Mouse (Mus musculus) embryonic stem cell, embryonic (primary cell): ENCODE results near the gene Tle3.

ENCODE experiments used
- CTCF ChIA-PET, 4 experiments: fragments of 300-600 bp in 2 of 4; fragments of 350-600 bp in 2 of 4; sonication (Branson Sonifier 250); formaldehyde crosslinking; loops; one replicate each; lab custom pipeline; 2022; ENCODE audit warnings: inconsistent platforms in 2 of 4; lab: Charles Lee
- POLR2A ChIA-PET, 4 experiments: fragments of 300-600 bp in 2 of 4; fragments of 350-600 bp in 2 of 4; sonication (Branson Sonifier 250); formaldehyde crosslinking; loops; one replicate each; lab custom pipeline; 2022; ENCODE audit warnings: antibody characterized with exemption in 4 of 4, inconsistent platforms in 1 of 4; lab: Charles Lee

Tle3 gene

DNA sequence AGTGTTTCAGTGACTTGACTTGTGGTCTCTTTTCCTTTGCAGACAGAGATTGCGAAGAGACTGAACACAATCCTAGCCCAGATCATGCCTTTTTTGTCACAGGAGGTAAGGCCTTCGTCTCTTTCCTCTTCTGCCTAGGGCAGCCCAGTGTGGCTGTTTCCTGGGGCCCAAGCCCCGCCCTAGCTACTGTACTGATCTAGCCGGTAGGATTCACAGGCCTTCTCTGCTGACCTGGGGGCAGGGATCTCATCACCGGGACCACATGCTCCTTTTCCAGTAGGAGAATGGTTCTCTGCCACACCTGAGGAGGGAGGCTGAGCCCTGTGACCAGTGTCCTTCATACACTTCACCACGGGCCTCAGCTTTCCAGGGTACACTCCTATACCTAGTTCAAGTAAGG lies 21.0 kb downstream of the Tle3 start:
- ChIA-PET CTCF (interaction anchor here in 1 of 4 experiments (0.6 kb wide), 1 partner anchor 22 kb away, joined by 3 read pairs; no protein-coding TSS in a partner anchor), POLR2A (interaction anchor here in 2 of 4 experiments (1.1 to 12.7 kb wide), 9 partner anchors 10 to 87 kb away, joined by 4 to 217 read pairs (median 14); partner anchors contain the start of gene Tle3 (in 1 of the 2))

DNA sequence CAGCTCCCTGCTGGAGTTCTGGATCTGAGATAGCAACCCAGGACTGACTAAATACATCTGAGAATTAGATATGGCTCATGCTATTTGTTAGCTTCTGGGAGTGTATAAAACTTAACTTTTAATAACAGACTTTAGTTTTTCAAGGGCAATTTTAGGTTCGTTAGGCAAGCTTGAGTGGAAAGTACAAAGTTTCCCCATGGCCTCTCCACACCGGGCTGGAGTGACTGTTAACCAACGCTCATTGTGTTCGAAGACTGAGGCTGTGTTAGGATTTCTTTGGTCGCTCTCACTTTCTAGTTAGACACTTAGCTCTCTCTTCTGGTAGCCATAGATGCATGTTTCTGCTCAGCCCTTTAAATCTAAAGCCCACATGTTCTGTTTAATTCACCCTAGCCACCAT lies 21.7 kb downstream of the Tle3 start:
- ChIA-PET POLR2A (interaction anchor here in 2 of 4 experiments (1.1 to 12.7 kb wide), 9 partner anchors 10 to 87 kb away, joined by 4 to 217 read pairs (median 14); partner anchors contain the start of gene Tle3 (in 1 of the 2)), CTCF (interaction anchor here in 1 of 4 experiments (0.6 kb wide), 2 partner anchors 23 to 55 kb away, joined by 3 read pairs; no protein-coding TSS in a partner anchor)

DNA sequence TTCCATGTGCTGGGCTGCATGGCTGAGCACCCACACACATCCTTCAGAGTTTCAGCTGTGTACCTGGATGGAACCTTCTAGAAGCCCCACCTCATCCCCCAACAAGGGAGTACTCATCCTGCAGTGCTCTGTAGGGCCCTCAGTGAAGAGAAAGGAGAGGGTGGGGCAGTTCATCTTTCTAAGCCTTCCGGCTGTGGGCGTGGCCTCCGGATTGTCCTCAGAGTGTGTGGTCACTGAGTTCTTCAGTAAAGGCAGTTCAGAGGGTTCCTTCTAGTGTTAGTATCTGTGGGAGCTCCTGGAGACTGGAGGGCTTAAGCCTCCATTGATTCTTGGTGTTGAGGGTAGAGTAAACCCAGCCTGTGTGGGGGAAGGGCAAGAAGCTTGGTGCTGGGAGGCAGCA lies 22.9 kb downstream of the Tle3 start:
- ChIA-PET POLR2A (interaction anchor here in 3 of 4 experiments (0.6 to 12.7 kb wide), 17 partner anchors 8 to 59 kb away, joined by 3 to 217 read pairs (median 4); partner anchors contain the start of gene Tle3 (in 1 of the 3)), CTCF (no interaction called here)

DNA sequence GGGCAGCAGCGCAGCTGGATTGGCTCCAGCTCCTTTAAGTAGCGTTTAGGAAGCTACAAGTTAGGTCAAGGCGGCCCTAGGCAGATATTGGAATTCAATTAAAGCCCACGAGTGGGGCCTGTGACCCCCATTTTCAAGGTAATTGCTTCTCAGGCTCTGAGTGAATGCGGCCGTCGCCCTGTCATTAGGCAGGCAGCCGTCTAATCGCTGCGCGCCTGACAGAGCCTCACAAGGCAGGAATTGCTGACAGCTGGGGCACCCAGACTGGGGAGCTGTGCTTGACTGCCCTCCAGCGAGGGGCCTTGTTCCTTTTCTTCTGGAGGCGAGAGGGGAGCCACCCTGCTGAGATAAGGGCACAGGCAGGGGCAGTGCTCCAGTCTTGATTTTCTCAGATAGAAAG lies 24.3 kb downstream of the Tle3 start:
- POLR2A ChIA-PET: interaction anchor here in 3 of 4 experiments (0.8 to 12.7 kb wide), 10 partner anchors 9 to 74 kb away, joined by 3 to 217 read pairs (median 4); partner anchors contain the start of gene Tle3 (in 1 of the 3)
- CTCF ChIA-PET: no interaction called here

DNA sequence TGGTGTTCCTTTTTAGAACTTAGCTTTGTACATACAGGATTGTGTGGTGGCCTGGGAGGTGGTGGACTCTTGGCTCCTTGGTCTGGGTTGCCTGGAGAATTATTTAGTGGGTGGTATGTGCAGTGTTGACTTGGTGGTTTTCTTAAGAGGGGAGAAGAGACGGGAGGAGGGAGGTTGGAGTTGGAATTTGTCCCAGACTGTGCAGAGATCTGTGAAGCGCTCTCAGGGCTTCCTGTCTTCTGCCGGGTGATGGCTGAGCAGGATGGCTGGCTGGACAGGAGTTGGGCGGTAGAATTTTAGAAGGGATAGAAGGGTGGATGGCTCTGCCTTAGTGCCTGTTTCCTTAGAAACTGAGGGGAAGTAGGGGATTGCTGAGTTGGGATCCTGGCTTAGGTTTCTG lies 25.0 kb downstream of the Tle3 start:
- CTCF ChIA-PET: no interaction called here
- POLR2A ChIA-PET: interaction anchor here in 2 of 4 experiments (0.7 to 12.7 kb wide), 8 partner anchors 10 to 346 kb away, joined by 3 to 217 read pairs (median 8); partner anchors contain the start of gene Tle3 (in 1 of the 2)

DNA sequence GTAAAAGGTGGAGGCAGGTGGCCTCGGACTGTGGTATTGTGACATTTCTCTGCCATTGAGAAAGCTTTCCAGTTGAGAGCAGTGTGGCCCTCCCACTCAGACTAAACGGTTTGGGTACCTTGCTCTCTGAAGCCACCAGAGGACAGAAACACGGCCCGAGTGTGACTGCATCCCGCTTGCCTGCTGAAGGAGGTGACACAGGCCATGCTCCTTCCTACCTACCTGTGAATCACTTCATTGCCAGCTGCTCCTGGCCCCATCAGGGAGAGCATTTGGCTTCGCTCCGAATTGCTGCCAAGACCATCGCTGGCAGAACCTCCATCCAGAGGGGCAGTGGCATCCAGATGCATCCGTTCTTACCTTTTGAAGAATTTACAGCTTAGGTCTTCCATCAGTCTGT lies 26.0 kb downstream of the Tle3 start:
- ChIA-PET CTCF (no interaction called here), POLR2A (interaction anchor here in 3 of 4 experiments (0.6 to 5.2 kb wide), 8 partner anchors 10 to 145 kb away, joined by 4 to 45 read pairs (median 11); no protein-coding TSS in a partner anchor)

DNA sequence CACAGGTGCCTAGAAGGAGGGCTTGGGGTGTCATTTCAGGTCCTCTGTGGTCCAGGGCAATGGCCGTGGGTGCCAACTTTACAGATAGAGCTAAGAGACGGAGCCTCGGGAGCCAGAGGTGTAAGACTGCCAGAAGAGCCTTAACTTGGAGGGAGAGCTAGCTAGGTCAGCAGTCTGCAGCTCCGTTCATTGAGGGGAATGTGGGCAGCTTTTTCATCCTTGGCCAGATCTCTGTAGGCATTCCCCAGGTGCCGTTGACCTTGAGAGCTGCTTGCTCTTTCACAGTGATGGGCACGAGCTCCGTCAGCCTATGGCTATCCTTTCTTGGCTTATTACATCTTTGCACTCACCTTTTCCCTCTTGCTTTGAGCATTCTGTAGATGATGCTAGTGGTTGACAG lies 28.0 kb downstream of the Tle3 start:
- CTCF ChIA-PET: interaction anchor here in 2 of 4 experiments (0.5 to 0.6 kb wide), 2 partner anchors 26 to 30 kb away, joined by 3 to 7 read pairs; no protein-coding TSS in a partner anchor
- POLR2A ChIA-PET: interaction anchor here (0.5 to 5.2 kb wide), 17 partner anchors 8 to 97 kb away, joined by 3 to 45 read pairs (median 5); no protein-coding TSS in a partner anchor

DNA sequence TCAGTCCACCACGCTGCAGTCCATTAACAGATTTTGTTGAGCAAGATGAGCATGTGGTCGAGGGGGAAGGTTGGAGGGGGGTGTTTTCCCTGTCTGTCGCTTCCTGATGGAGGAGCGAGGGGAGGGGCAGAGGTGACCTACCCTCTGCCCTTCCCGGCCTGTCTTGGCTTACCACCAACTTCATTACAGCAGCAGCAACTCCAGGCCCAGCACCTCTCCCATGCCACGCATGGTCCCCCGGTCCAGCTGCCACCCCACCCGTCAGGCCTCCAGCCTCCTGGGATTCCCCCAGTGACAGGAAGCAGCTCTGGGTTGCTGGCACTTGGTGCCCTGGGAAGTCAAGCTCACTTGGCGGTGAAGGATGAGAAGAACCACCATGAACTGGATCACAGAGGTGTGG lies 29.5 kb downstream of the Tle3 start:
- CTCF ChIA-PET: interaction anchor here in 1 of 4 experiments (0.6 kb wide), 1 partner anchor 1126 kb away, joined by 3 read pairs; no protein-coding TSS in a partner anchor
- POLR2A ChIA-PET: interaction anchor here (0.6 to 5.2 kb wide), 22 partner anchors 8 to 513 kb away, joined by 3 to 45 read pairs (median 4); partner anchors contain the start of gene Rplp1 (in 1 of the 4)

DNA sequence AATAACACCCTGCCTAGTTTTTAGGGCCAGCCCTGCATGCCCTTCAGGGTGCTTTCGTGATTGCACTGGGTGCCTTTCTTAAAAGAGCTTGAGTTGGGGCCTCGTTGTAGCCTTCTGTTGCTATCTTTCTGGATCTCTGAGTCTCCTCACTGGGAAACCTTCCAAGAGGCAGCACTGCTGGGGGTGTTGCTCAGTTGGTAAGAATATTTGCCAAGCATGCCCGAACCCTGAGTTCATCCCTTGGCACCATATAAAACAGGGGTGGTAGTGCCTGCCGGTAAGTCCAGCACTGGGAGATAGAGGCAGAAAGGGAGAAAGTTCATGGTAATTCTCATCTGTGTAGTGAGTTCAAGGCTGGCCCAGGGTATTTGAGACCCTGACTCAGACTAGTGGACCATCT lies 30.1 kb downstream of the Tle3 start:
- CTCF ChIA-PET: interaction anchor here in 2 of 4 experiments (0.7 kb wide), 3 partner anchors 353 to 1788 kb away, joined by 3 to 13 read pairs (median 5); no protein-coding TSS in a partner anchor
- POLR2A ChIA-PET: interaction anchor here in 3 of 4 experiments (0.7 to 5.2 kb wide), 14 partner anchors 7 to 1121 kb away, joined by 3 to 45 read pairs (median 6); partner anchors contain the start of gene Glce (in 1 of the 3)

DNA sequence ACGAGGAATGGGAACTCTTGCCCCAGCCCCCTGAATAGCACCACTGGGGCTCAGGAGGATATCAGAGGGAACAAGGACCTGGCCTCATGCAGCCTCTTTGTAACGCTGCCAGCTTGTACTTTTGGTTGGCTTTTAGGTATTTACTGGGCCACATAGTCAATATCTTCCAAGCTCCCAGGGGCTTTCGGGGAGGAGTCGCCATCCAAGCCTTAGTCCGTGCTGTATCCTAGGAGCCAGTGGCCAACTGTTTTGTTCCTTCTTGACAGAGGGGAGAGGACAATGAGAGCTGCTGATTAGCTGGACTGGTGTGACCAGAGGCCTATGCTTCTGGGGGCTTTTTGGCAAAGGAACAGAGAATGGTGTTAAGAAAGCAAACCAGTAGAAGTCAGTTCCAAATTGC lies 30.6 kb downstream of the Tle3 start:
- POLR2A ChIA-PET: interaction anchor here in 3 of 4 experiments (0.7 to 5.2 kb wide), 12 partner anchors 9 to 1122 kb away, joined by 3 to 45 read pairs (median 5); partner anchors contain the start of gene Glce (in 1 of the 3)
- CTCF ChIA-PET: interaction anchor here in 3 of 4 experiments (0.6 to 0.7 kb wide), 5 partner anchors 265 to 1789 kb away, joined by 3 to 13 read pairs (median 5); no protein-coding TSS in a partner anchor

DNA sequence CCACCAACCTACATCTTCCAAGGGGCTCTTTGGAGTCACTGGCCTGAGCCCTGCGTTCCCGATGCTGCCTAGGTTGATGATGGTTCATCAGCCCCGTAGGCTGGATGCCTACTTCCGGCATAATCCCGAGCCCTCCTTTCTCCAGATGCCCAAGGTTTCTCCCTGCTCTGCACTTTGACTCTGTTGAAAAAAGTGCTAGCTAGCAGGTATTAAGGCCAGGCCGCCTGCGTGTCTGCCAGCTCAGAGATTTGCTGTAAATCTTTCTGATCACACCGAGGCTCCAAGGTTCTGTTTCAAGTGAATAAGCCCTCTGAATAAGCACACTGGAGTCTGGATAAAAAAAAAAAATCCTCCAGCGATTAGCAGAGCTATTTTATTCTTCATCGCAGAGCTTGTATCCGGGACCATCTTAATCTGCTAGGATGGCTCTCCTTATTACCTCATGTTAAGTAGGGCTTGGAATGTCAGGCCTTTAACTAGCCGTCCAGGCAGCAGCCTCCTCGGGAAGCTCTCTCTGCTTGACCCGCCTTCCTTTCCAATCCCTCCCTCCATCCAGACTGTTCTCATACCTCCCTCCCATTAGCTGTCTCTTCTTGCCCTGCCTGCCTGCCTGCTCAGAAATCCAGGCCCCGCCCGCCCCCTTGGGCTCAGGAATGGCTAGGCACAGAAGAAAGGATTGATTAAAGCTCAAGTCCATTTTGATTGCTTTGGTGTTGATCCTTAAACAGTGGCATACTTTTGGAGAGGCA lies 31.9 kb downstream of the Tle3 start:
- ChIA-PET CTCF (interaction anchor here in 3 of 4 experiments (0.6 to 1.0 kb wide), 7 partner anchors 26 to 470 kb away, joined by 3 to 5 read pairs (median 3); no protein-coding TSS in a partner anchor), POLR2A (interaction anchor here (0.5 to 2.8 kb wide), 49 partner anchors 8 to 719 kb away, joined by 3 to 36 read pairs (median 4); partner anchors contain the start of genes Glce (in 1 of the 4) and Tle3 (in 1 of the 4))

DNA sequence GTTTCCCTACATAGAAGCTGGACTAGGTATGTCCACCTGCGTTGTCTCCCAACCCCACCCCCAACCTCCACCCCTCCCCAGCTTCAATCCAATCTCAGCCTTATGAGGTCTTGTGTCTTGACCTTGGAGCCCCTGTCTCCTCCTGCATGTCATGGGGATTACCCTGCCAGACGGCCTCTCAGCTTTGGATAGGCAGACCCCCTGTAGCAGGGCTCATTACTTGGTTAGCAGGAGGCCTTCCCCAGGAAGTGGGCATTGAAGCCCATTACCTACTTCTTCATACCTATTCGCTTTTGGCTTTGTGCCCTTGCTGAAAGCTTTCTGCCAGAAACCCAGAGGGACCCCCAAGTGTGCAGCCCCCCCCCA lies 32.4 kb downstream of the Tle3 start:
- ChIA-PET POLR2A (interaction anchor here in 3 of 4 experiments (0.6 to 2.8 kb wide), 46 partner anchors 8 to 509 kb away, joined by 3 to 36 read pairs (median 4); partner anchors contain the start of gene Tle3 (in 1 of the 3)), CTCF (interaction anchor here in 3 of 4 experiments (0.6 to 1.0 kb wide), 7 partner anchors 27 to 456 kb away, joined by 3 to 7 read pairs (median 3); no protein-coding TSS in a partner anchor)

DNA sequence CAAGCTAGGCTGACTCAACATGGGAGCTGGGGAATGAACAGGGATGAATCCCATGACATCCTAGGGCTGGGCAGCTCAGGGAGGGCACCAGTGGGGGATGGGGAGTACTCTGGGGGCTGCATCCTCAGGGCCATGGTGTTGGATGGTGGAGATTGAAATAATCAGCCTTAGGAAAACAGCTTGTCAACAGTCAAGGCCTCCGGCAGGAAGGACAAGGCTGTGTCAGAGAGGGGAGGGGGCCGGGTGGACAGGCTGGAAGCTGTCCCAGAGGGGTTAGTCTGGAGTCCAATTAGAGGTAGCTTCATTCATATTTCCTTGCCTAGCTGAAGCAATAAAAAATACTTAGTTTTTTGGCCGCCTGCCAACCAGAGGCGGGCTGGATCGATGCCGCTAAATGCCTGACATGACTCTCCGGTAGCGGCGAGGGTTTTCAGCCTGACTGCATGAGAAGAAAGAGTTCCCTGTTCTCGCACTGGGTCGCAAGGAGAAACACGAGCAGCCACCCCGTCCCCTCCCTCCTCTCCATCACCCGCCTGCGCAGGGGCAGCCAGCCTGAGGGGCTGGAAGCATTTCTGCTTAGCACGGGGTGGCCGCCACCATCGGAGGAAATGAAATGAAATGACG lies 32.9 kb downstream of the Tle3 start:
- ChIA-PET POLR2A (interaction anchor here (0.6 to 2.8 kb wide), 40 partner anchors 8 to 508 kb away, joined by 3 to 36 read pairs (median 4); partner anchors contain the start of gene Tle3 (in 1 of the 4)), CTCF (interaction anchor here in 3 of 4 experiments (0.6 to 1.0 kb wide), 5 partner anchors 31 to 627 kb away, joined by 3 to 7 read pairs (median 4); no protein-coding TSS in a partner anchor)

DNA sequence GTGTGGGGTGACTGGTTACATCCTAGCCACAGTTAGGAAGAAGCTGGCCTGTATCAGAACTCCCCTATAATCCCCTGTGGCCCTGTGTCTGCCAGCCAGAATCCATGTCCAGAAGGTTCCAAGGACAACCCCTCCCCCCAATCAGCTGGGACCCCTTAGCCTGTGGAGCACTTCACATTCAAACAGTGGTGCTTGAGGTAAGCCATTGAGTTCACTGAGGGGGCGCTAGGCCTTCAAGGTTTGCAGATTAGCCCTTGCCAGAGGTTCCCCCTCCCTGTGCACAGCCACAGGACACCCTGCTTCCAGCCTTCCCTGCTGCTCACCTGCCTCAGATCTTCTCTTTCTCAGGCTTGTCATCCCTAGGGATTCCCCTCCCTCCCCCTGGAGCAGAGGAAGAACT lies 34.2 kb downstream of the Tle3 start:
- POLR2A ChIA-PET: interaction anchor here in 2 of 4 experiments (0.6 to 1.3 kb wide), 6 partner anchors 11 to 497 kb away, joined by 3 to 4 read pairs (median 3); no protein-coding TSS in a partner anchor
- CTCF ChIA-PET: no interaction called here

DNA sequence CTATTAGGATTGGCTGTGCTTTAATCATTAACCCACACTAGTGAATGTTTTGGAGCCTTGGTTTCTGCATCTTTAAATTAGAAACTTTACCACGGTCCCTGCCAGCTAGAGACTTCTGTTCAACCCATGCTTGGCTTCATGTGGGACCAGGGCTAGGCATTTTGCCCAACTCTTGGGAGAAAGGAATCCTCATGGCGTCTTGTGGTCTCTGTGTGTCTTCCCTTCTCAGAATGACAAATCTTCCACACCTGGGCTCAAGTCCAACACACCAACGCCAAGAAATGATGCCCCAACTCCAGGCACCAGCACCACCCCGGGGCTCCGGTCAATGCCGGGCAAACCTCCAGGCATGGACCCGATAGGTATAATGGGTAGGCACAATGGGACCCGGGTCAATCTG lies 36.9 kb downstream of the Tle3 start:
- POLR2A ChIA-PET: interaction anchor here (0.7 to 3.7 kb wide), 12 partner anchors 9 to 84 kb away, joined by 3 to 22 read pairs (median 3); no protein-coding TSS in a partner anchor
- CTCF ChIA-PET: no interaction called here

DNA sequence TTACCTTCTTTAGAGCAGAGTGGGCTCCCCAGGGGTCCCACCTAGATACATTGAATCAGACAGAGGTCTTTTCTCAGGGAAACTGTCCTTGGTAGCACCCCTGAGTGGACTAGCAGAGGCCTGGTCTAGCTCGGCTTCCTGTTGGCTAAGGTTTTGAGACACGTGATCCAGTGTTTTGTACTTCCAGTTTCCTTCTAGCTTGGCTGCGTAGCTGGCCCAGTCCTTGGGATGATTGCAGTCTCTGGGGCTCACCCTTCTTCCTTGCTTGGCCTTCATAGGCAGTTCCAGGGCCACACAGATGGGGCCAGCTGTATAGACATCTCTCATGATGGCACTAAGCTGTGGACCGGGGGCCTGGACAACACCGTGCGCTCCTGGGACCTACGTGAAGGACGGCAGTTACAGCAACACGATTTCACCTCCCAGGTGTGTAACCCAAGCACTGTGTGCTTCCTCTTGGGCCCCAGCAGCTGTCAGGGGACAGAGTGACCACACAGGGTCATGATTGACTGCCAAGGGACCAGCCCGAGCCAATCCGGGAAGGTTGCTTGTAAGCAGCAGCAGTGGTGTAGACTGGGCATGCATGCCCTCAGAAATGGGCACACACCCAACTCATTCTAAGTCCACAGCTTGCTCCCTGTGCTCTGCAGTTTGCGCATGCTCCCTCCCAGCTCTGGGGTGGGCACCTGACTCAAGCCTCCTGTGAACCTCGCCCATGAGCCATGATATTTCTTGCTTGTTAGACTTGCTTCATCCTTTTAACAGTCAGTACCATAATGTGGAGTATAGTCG lies 41.7 kb downstream of the Tle3 start:
- POLR2A ChIA-PET: interaction anchor here (0.6 to 4.0 kb wide), 17 partner anchors 8 to 66 kb away, joined by 3 to 15 read pairs (median 4); no protein-coding TSS in a partner anchor
- CTCF ChIA-PET: interaction anchor here in 3 of 4 experiments (0.6 kb wide), 3 partner anchors 61 to 236 kb away, joined by 3 to 4 read pairs (median 3); no protein-coding TSS in a partner anchor

DNA sequence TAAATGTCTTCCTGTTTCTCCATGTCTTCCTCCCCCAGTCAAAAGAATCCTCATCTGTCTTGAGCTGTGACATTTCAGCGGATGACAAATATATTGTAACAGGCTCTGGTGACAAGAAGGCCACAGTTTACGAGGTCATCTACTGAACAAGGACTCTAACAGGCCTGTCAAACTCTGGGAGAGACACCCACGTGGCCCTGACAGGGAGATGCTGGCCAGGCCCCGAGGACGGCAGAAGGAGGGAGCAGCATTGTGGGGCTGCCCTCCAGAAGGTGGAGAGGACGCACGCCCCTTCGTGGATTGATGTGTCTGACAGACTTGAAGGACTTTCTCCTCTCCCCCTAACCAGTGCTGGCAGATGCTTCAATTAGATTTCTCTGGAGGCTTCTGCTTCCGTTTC lies 44.4 kb downstream of the Tle3 start:
- ChIA-PET POLR2A (interaction anchor here in 2 of 4 experiments (0.5 to 4.0 kb wide), 8 partner anchors 11 to 47 kb away, joined by 3 to 15 read pairs (median 4); no protein-coding TSS in a partner anchor), CTCF (no interaction called here)
